Mouse (Mus musculus): Measurements from ENCODE around the gene Slc27a2.

The Slc27a2 gene

GRCm38 (mm10) chr2:126551896-126552295 is 311 bp upstream of the Slc27a2 start:
- no peak for DNase-seq (ENCODE audit: extremely low read depth, low read depth, low spot score)

GRCm38 (mm10) chr2:126553291-126553639 is 1.1 kb downstream of the Slc27a2 start:
- no peak for DNase-seq (ENCODE audit: extremely low read depth, low read depth, low spot score)

DNA sequence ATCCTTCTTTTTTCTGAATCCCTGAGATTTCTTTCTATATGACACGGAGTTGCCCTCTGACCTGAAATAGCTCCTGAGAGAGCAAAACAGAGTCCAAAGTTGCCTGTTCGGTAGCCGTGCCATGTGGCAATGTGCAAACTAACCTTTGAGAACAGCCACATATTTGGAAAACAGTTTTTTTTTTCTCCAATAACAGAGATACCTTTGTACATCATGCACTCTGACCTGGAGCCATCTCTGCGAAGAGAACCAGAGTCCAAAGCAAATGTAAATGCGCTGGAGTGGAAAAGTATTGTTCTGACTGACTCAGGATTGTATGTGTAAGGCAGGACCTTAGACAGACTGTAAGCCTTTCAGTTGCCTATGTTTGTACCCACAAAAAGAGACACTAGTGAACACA is 3.3 kb downstream of the Slc27a2 start:
- no peak for DNase-seq (ENCODE audit: extremely low read depth, low read depth, low spot score)

- no peak for DNase-seq (ENCODE audit: extremely low read depth, low read depth, low spot score)
These were observed 7.9 kb downstream of the Slc27a2 start for GRCm38 (mm10) chr2:126560094-126560493.

DNA sequence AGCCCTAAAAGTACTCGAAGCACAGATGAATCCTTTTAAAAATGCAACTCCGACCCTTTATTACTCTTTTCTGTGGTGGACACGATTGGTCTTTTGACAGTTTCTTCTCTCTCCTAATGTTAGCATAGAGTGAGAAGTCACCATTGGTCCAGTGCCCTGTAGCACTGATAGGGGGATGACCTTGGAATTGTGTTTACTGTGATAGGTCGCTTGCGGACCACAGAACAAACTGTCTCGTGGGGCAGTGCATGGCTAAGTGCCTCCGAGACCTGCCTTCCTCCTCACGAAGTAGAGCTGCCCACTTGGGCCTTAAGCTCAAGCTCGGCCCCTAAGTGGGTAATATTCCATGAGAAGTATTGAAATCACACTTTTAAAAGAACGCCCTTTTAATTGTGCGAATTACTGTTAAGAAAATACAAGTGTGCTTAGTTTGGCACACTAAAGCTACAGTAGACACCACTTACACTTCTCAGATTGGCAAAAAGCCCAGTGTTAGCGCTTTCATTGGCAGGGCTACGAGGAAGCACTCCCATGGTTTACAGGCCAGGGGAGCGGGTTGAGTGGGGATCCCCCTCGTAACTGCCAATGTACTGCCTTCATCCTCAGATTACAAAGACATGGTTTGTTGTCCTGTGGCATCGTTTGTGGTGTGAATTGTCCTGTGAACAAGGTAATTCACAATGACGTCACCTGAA is 11.4 kb downstream of the Slc27a2 start:
- DNase-seq (ENCODE audit: extremely low read depth, low read depth, low spot score): peak; percentile 11

- no peak for DNase-seq (ENCODE audit: extremely low read depth, low read depth, low spot score)
These were observed 20.0 kb downstream of the Slc27a2 start for GRCm38 (mm10) chr2:126572163-126572562.

DNA sequence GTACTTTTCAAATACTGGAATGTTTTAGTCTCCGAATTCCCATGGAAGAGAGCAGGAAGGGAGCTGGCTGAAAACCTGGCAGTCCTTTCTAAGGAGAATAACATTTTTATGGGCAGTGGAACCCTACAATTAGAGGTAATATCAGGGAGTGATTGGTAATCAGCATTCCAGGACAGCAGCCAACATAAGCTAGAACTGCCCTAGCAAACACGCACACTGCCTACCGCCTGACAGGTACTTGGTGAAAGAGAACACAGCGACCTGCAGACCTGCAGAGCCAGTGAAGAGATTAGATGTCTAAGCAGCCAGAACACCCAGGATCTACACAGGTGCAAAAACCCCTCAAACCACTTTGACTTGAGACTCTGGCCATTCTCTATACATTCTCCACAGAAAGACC is 20.5 kb downstream of the Slc27a2 start:
- DNase-seq (ENCODE audit: extremely low read depth, low read depth, low spot score): no peak

DNA sequence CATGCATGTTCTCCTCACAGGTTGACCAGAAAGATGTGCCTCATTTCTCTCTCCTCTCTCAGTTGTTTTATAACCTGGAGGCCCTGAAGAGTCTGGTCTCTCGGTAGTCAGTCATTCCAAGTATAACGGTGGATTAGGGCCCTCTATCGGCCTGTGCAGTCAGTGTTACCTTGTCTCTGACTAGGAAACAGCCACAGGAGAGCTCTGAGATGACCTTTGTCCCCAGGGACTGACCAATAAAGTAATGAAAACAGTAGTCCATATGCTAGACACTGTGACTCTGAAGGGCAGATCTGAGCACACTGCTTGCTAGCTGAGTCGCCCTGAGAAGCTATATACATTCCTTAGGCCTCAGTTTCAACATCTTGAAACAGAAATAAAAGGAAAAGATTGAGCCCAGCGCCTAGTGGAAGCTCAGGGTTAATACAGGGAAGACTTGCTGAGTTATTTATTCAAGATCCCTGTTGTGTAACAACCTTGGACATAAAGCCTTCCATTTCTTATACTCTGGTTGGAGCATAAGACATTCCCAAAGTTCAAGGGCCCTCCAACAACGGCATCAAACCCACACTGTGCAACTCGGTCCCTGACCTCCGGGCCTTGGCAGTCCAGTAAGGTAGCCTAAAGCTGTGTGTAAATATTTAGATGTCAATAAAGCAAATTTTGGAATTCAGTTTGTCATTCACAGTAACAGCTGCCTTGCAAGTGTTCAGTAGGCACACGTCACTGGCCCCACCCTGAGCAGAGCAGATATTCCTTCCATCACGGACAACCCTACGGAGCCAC is 23.4 kb downstream of the Slc27a2 start:
- no peak for DNase-seq (ENCODE audit: extremely low read depth, low read depth, low spot score)

- DNase-seq (ENCODE audit: extremely low read depth, low read depth, low spot score): no peak
These were observed 25.2 kb downstream of the Slc27a2 start for GRCm38 (mm10) chr2:126577362-126577761.

DNA sequence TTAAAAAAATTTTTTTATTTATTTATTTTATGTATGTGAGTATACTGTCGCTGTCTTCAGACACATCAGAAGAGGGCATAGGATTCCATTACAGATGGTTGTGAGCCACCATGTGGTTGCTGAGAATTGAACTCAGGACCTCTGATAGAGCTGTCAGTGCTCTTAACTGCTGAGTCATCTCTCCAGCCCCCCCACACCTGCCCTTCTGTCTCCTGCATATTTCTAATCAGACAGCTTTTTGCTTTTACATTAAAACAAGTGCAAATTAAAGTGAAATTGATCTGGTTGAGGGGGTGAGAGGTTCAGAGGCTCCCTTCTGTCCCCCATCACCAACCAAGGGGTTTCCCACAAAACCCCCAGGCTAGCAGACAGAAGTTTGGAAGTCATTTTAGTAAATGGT is 27.1 kb downstream of the Slc27a2 start:
- no peak for DNase-seq (ENCODE audit: extremely low read depth, low read depth, low spot score)

- DNase-seq (ENCODE audit: extremely low read depth, low read depth, low spot score): no peak
These were observed 31.8 kb downstream of the Slc27a2 start for GRCm38 (mm10) chr2:126583960-126584359.

DNA sequence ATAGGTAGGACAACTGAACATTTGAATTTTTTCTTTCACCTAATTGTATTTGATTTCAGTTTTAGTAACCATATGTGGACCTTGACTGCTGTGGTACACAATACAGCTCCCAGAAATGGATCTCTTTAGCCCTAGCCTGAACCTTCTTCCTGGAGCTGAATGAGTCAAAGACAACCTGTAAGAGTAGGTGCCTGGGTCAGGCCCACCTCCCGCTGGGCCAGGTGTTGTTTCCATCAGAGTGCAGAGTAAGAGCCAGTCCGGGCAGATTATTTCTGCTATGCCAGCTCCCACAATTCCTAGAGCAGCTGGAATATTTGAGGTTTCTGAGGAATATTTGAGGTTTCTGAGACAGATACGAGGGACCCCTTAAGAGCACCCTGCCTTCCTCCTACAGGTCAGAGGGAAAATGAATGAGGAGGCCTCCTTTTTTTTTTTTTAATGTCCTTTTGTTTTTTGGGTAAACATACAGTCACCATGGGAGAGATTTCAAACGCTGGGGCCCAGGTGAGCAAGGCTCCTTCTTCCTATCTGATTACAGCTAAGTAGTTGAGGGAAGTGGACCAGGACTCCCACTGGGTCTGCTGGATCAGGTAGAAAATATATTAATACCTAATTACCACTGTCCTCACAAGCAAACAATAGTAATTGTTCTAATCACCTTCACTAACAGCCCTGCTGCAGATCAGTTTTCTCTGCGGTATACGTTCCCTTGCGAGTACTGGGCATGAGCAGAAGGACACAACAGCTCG is 32.6 kb downstream of the Slc27a2 start:
- no peak for DNase-seq (ENCODE audit: extremely low read depth, low read depth, low spot score)

DNA sequence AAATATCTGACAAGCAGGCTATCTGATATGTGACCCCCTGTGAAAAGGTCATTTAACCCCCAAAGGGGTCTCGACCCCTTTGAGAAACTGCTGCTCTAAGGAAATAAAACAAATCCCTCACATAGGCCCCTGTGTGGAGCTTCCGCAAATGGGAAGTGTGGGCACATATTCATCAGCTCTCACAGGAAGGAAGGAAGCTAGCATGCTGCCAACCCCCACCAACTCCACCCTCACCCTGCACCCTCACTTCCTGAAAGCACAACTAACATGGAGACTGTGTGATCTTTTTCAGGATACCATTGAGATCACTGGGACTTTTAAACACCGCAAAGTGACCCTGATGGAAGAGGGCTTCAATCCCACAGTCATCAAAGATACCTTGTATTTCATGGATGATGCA is 35.3 kb downstream of the Slc27a2 start:
- no peak for DNase-seq (ENCODE audit: extremely low read depth, low read depth, low spot score)

DNA sequence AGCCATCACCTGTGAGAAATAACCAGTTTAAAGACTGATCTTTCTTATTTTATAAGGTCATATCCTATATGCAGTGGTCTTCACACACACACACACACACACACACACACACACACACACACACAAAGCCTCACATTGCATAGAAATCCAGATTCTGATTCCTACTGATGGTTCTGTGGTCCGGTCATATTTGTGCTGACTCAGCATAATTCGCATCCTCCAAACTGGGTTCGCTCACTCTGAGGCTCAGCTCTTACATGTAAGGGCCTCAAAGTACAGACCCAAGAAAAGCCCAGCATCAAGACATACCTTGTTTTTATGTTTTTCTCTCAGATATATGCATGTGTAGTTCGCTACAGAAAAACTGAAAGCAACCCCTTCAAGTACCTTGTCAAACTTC is 39.1 kb downstream of the Slc27a2 start:
- no peak for DNase-seq (ENCODE audit: extremely low read depth, low read depth, low spot score)

DNA sequence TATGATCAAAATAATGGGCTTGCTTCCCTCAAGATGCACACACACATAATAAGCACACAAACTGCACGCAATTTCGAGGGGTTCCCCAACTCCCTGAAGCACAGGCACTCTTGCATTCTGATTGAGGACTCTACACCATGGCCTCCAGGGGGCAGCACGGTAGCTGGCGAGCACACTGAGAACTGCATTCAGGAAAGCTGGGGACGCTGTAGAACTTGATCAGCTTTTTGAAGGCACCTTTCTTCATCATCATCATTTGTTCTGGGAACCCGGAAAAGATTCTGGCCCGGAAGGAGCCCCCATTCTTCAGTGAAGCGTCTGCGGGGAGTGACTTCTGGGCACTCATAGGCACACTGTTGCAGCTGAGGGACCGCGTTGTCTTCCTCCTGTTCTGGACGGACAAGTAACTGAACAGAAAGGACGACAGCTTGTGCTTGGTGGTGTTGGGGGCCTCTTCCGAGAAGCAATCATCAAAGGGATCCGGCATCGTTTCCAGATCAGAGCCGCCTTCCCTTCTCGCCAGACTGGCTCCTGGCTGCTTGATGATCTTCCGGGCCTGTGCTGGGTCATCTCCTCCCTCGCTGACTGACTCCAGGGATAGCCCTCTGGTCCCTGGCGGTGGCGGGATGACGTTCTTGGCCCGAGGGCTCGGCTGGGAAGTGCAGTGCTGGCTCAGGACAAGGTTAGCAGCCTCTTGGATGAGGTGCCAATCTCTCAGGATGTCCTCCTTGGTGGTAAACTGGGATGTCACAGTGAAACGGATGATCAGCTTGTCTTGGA is 41.8 kb downstream of the Slc27a2 start:
- no peak for DNase-seq (ENCODE audit: extremely low read depth, low read depth, low spot score)

GRCm38 (mm10) chr2:126596347-126597072 is 44.3 kb downstream of the Slc27a2 start:
- DNase-seq (ENCODE audit: extremely low read depth, low read depth, low spot score): no peak

GRCm38 (mm10) chr2:126597279-126598241 is 45.4 kb downstream of the Slc27a2 start:
- DNase-seq (ENCODE audit: extremely low read depth, low read depth, low spot score): no peak

DNA sequence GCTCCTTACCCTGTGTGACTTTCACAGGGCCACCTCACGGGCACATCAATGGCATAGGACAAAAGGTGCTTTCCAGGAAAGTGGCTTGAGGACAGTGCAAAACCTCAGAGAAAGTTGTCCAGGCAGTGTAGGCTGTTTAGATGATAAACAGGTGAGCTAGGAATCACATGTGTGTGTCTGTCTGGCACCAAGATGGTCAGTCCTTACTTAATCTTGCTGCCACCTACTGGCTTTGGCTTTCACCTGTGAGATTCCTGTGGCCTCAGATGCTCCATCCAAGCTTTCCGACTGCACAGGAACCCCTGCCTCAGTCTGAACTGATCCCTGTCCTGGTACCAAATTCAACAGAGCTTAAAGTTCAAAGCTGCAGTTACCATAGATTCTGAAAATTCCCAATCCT is 46.2 kb downstream of the Slc27a2 start:
- no peak for DNase-seq (ENCODE audit: extremely low read depth, low read depth, low spot score)

DNA sequence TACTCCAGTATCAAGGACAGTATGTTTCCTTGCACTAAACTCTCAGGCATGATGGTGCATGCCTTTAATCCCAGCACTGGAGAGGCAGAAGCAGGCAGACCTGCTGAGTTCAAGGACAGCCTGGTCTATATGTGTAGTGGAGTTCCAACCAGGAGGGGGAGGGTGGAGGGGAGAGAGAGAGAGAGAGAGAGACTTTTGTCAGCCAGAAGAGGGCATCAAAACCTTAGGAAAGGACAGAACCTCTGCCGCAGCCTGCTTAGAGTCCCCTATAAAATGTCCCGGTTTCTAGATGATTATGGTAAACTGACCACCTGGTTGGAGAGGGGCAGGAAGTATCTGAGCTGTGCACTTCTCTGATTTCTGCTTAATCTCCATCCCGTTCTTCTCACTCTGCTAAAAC is 46.8 kb downstream of the Slc27a2 start:
- no peak for DNase-seq (ENCODE audit: extremely low read depth, low read depth, low spot score)

All from fat pad, adult 2 months (tissue).